Mouse (Mus musculus) lung, embryonic 15.5 days (tissue): ENCODE measurements around the gene Gm13271. TPM values are rescaled to one million over a fixed set of nuclear protein-coding genes. Genes with fewer than 3 reads are reported as not detected.
"Not testable (repeated sequence)": the region's sequence is repeated elsewhere in the genome, so short reads cannot be mapped to it uniquely, and the experiment has no call there.

Experiments used
- ATAC-seq: fragments of 200-750 bp; cut with Nextera tagmentation; 2 replicates; pipeline ENCODE4 v1.8.0; 2017; ENCODE audit warnings: moderate number of reproducible peaks, borderline replicate concordance; ENCODE audit not compliant: low FRiP score, low TSS enrichment; ENCODE audit errors: extremely low read depth
- H3K27ac ChIP-seq: fragments of 300-500 bp; sonication (generic); 2 replicates; pipeline ENCODE4 v1.5.1; 2015; ENCODE audit warnings: moderate library complexity, mild to moderate bottlenecking, inconsistent platforms
- H3K27me3 ChIP-seq: fragments of 300-500 bp; sonication (generic); 2 replicates; pipeline ENCODE4 v1.6.1; 2015; ENCODE audit warnings: inconsistent platforms
- H3K36me3 ChIP-seq: fragments of 300-500 bp; sonication (generic); 2 replicates; pipeline ENCODE4 v1.6.1; 2015; ENCODE audit warnings: inconsistent platforms
- H3K4me1 ChIP-seq: fragments of 300-500 bp; sonication (generic); 2 replicates; pipeline ENCODE4 v1.6.1; 2015; ENCODE audit warnings: inconsistent platforms
- H3K4me2 ChIP-seq: fragments of 300-500 bp; sonication (generic); 2 replicates; pipeline ENCODE4 v1.6.1; 2015; ENCODE audit warnings: inconsistent platforms, mild to moderate bottlenecking, moderate library complexity
- H3K4me3 ChIP-seq: fragments of 300-500 bp; sonication (generic); 2 replicates; pipeline ENCODE4 v1.5.1; 2015; ENCODE audit warnings: mild to moderate bottlenecking, inconsistent platforms
- H3K9ac ChIP-seq: fragments of 300-500 bp; sonication (generic); 2 replicates; pipeline ENCODE4 v1.6.1; 2015; ENCODE audit warnings: inconsistent platforms
- H3K9me3 ChIP-seq: fragments of 300-500 bp; sonication (generic); 2 replicates; pipeline ENCODE4 v1.6.1; 2016; ENCODE audit warnings: inconsistent platforms
- WGBS: fragments of 180-500 bp; shearing (Covaris S2); methylation state at CpG from one replicate; pipeline ENCODE4 v1.1.7; 2015; 5-methylcytosine and 5-hydroxymethylcytosine counted together
- polyA plus RNA-seq: library from polyadenylated mRNA; unstranded; fragments of >200 nt; fragmentation: Nextera tagmentation; extraction: Ambion mirVana; gene quantifications from 2 replicates; pipeline ENCODE4 v1.2.1, GENCODE M21; 2015

The Gm13271 gene
- polyA plus RNA-seq, 1 experiment from 2014 or later: not detected

GRCm38 (mm10) chr4:88799365-88799764, 44.7 kb downstream of the Gm13271 start, which contains the start of gene Gm13285:
Gene Gm13285, plus strand, starts transcription at chr4:88799665.
- H3K27ac ChIP-seq, H3K9ac ChIP-seq, H3K4me3 ChIP-seq, H3K4me1 ChIP-seq, ATAC-seq, H3K36me3 ChIP-seq, H3K4me2 ChIP-seq, H3K9me3 ChIP-seq, H3K27me3 ChIP-seq: not testable (repeated sequence)
- 15% methylated on average over 6 of the region's 7 CpGs for WGBS

GRCm38 (mm10) chr4:88802954-88803353, 48.3 kb downstream of the Gm13271 start, which contains the start of gene Gm13287:
Gene Gm13287, plus strand, starts transcription at chr4:88803254.
- H3K4me3 ChIP-seq, H3K27me3 ChIP-seq, H3K9ac ChIP-seq, ATAC-seq, H3K9me3 ChIP-seq, H3K36me3 ChIP-seq, H3K27ac ChIP-seq, H3K4me1 ChIP-seq: not testable (repeated sequence)
- peak within 1 kb of the TSS; percentile 29; the same call in 1 of the 2 replicates for H3K4me2 ChIP-seq
- no CpG with 5 or more reads among the region's 29 CpGs for WGBS

Other genes starting within 250 kb of the Gm13271 start
- gene Ifnb1, start 232.1 kb upstream of the Gm13271 start, polyA plus RNA-seq: not detected in 2 replicates
- not detected in 2 replicates for gene Ifna15, start 196.6 kb upstream of the Gm13271 start, polyA plus RNA-seq
- not detected in 2 replicates for gene Ifna14, start 183.1 kb upstream of the Gm13271 start, polyA plus RNA-seq
- not detected in 2 replicates for gene Ifna9, start 162.5 kb upstream of the Gm13271 start, polyA plus RNA-seq
- not detected in 2 replicates for gene Ifna12, start 151.5 kb upstream of the Gm13271 start, polyA plus RNA-seq
- not detected in 2 replicates for gene C87499, start 120.5 kb upstream of the Gm13271 start, polyA plus RNA-seq
- gene Ifna13, start 110.4 kb upstream of the Gm13271 start, polyA plus RNA-seq: not detected in 2 replicates
- not detected in 2 replicates for gene Ifna16, start 77.9 kb upstream of the Gm13271 start, polyA plus RNA-seq
- not detected in 2 replicates for gene Ifna2, start 71.0 kb upstream of the Gm13271 start, polyA plus RNA-seq
- not detected in 2 replicates for gene Ifnab, start 63.5 kb upstream of the Gm13271 start, polyA plus RNA-seq
- gene Gm26566, start 33.1 kb upstream of the Gm13271 start, polyA plus RNA-seq: 1.1 and 1.7 TPM in 2 replicates
- gene Klhl9, start 32.4 kb upstream of the Gm13271 start, polyA plus RNA-seq: 93.3 and 96.3 TPM in 2 replicates
- 0.21 and 0.68 TPM in 2 replicates for gene Gm13283, start 5.3 kb downstream of the Gm13271 start, polyA plus RNA-seq
- gene Gm13290, start 19.0 kb downstream of the Gm13271 start, polyA plus RNA-seq: 0.22 and 0.74 TPM in 2 replicates
- not detected in 2 replicates for gene Gm13289, start 22.1 kb downstream of the Gm13271 start, polyA plus RNA-seq
- 0.39 TPM in 1 of 2 replicates, not detected in the other for gene Gm13272, start 25.0 kb downstream of the Gm13271 start, polyA plus RNA-seq
- gene Ifnz, start 27.3 kb downstream of the Gm13271 start, polyA plus RNA-seq: 0.66 TPM in 1 of 2 replicates, not detected in the other
- gene Gm13276, start 30.8 kb downstream of the Gm13271 start, polyA plus RNA-seq: not detected in 2 replicates
- not detected in 2 replicates for gene Gm13277, start 33.8 kb downstream of the Gm13271 start, polyA plus RNA-seq
- gene Gm13278, start 36.7 kb downstream of the Gm13271 start, polyA plus RNA-seq: not detected in 2 replicates
- gene Gm13275, start 39.6 kb downstream of the Gm13271 start, polyA plus RNA-seq: not detected in 2 replicates
- not detected in 2 replicates for gene Gm13279, start 42.5 kb downstream of the Gm13271 start, polyA plus RNA-seq
- 1.5 and 1.7 TPM in 2 replicates for gene Gm13285, start 44.8 kb downstream of the Gm13271 start, polyA plus RNA-seq
- not detected in 2 replicates for gene Gm13287, start 48.4 kb downstream of the Gm13271 start, polyA plus RNA-seq
- gene Gm13288, start 50.7 kb downstream of the Gm13271 start, polyA plus RNA-seq: 0.11 TPM in 1 of 2 replicates, not detected in the other
- gene Ifna7, start 61.4 kb downstream of the Gm13271 start, polyA plus RNA-seq: not detected in 2 replicates
- gene Ifna11, start 65.1 kb downstream of the Gm13271 start, polyA plus RNA-seq: not detected in 2 replicates
- not detected in 2 replicates for gene Ifna6, start 72.5 kb downstream of the Gm13271 start, polyA plus RNA-seq
- not detected in 2 replicates for gene Ifna5, start 80.7 kb downstream of the Gm13271 start, polyA plus RNA-seq
- not detected in 2 replicates for gene Ifna4, start 87.0 kb downstream of the Gm13271 start, polyA plus RNA-seq
- not detected in 2 replicates for gene Ifna1, start 95.2 kb downstream of the Gm13271 start, polyA plus RNA-seq
- not detected in 2 replicates for gene Ifne, start 125.3 kb downstream of the Gm13271 start, polyA plus RNA-seq